Comparison of ENCODE assay signal across 35 mouse cellular contexts in genomic region chr7:90164276-90164675, GRCm38 (mm10).
"Had no signal": no experiment of that assay in that cellular context is flagged by ENCODE, and none has a peak within 500 bp of the region (broad histone marks: within the 10 kb centered on the region; RNA-seq: fewer than 3 reads in every experiment).

No protein-coding gene starts in this region.

- H3K27ac ChIP-seq: heart, embryonic 10.5 days; heart, embryonic 13.5 days; heart, embryonic 15.5 days; hindbrain, embryonic 10.5 days; hindbrain, embryonic 12.5 days; hindbrain, embryonic 13.5 days; hindbrain, embryonic 14.5 days; hindbrain, embryonic 15.5 days; hindbrain, postnatal 0 days; intestine, embryonic 15.5 days; kidney, embryonic 15.5 days; kidney, postnatal 0 days; layer of hippocampus, adult 2 months had no signal

- H3K27me3 ChIP-seq: heart, embryonic 12.5 days; heart, embryonic 13.5 days; heart, embryonic 15.5 days; hindbrain, embryonic 12.5 days; hindbrain, embryonic 13.5 days; hindbrain, embryonic 15.5 days; intestine, embryonic 15.5 days; kidney, embryonic 15.5 days had no signal

- DNase-seq: heart, postnatal 10 days; heart, postnatal 14 days; heart, postnatal 36 days; heart, postnatal 4 days; kidney, adult 11 months; kidney, adult 18-20 months; kidney, adult 2 months; kidney, adult 8-10 months; kidney, adult 9 months; kidney, postnatal 10 days; kidney, postnatal 14 days; kidney, postnatal 25 days; kidney, postnatal 36 days; kidney, postnatal 4 days; layer of hippocampus, adult 9-11 months; layer of hippocampus, postnatal 36 days had no signal

- H3K4me3 ChIP-seq: heart, embryonic 10.5 days; heart, embryonic 12.5 days; heart, embryonic 13.5 days; heart, embryonic 15.5 days; hindbrain, embryonic 10.5 days; hindbrain, embryonic 12.5 days; hindbrain, embryonic 13.5 days; hindbrain, embryonic 15.5 days; intestine, embryonic 15.5 days; kidney, embryonic 15.5 days; layer of hippocampus, adult 2 months had no signal

- H3K9me3 ChIP-seq: heart, embryonic 10.5 days; heart, embryonic 12.5 days; heart, embryonic 13.5 days; heart, embryonic 15.5 days; hindbrain, embryonic 10.5 days; hindbrain, embryonic 12.5 days; hindbrain, embryonic 13.5 days; hindbrain, embryonic 15.5 days; intestine, embryonic 15.5 days had no signal

- H3K4me2 ChIP-seq: heart, embryonic 11.5 days; heart, embryonic 12.5 days; heart, embryonic 13.5 days; heart, embryonic 15.5 days; hindbrain, embryonic 12.5 days; hindbrain, embryonic 13.5 days; hindbrain, embryonic 14.5 days; hindbrain, embryonic 15.5 days; intestine, embryonic 15.5 days; kidney, embryonic 15.5 days had no signal

- H3K4me1 ChIP-seq: heart, embryonic 10.5 days; heart, embryonic 12.5 days; heart, embryonic 13.5 days; heart, embryonic 15.5 days; hindbrain, embryonic 10.5 days; hindbrain, embryonic 12.5 days; hindbrain, embryonic 13.5 days; hindbrain, embryonic 15.5 days; intestine, embryonic 15.5 days; kidney, embryonic 15.5 days had no signal

- H3K9ac ChIP-seq: heart, embryonic 12.5 days; heart, embryonic 13.5 days; heart, embryonic 15.5 days; hindbrain, embryonic 12.5 days; hindbrain, embryonic 13.5 days; hindbrain, embryonic 14.5 days; hindbrain, embryonic 15.5 days; intestine, embryonic 15.5 days; kidney, embryonic 15.5 days had no signal

- ATAC-seq: hindbrain, embryonic 16.5 days; hindbrain, postnatal 0 days; inflammation-experienced regulatory T-cells, adult 6 months; intestine, embryonic 15.5 days; intestine, embryonic 16.5 days; intestine, postnatal 0 days had no signal
